Mouse (Mus musculus) neural tube, embryonic 10.5 days (tissue): Measurements from ENCODE around the gene Zcwpw1.

Experiments used
- DNase-seq: peaks from one replicate; pipeline ENCODE4 v3.0.0-alpha.2; 2017; ENCODE audit warnings: low spot score; ENCODE audit errors: extremely low spot score

The Zcwpw1 gene

DNA sequence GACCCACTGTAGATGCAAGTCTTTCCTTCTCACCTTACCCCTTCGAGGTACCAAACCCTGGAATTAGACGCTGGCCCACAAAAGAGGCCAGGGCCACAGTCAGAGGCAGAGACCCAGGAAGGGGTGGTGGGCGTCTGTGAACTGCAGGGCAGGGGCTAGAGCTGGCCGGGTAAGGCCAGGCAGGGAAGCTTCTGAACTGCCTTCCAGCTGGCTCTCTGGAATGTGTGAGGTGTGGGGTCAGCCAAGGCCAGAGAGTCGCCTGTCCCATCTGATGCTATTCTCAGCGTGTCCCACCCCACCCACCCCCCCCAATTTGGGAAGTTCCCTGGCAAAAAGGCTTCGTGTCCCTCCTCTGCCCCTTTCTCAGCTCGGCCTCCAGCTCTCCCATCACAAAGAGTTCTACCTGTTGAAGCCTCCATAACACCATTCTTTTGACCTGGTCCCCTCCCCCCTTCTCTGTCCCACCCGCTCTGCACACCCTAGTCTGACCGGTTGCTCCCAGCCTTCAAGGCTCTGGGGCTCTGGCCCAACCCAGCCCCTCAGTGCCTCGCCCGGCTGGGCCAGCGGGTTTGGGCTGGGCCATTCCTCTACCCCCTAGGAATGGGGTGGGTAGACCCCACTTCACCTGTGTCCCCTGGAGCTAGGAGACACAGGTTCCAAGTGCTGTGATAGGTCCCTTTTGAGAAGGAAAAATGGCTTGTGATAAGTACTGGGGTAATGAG lies 34.3 kb upstream of the Zcwpw1 start:
- DNase-seq: no peak

DNA sequence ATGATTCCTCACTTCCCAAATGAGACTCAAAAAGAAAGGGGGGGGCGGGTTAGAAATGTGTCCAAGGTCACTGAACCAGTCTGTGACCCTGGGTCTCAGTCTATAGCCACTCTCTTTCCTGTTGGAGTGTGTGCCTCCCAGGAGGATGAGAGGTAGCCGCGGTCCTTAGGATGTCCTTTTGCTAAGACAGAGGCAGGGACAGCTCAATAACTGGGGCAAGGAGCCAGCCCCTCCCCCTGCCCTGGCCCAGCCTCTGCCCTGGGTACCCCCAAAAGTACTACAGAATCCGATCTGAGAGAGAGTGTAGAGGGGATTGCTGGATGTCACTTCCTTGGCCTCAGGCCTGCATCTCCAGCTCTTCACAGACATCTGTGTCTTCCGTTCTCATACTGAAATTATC lies 32.2 kb upstream of the Zcwpw1 start:
- no peak for DNase-seq

DNA sequence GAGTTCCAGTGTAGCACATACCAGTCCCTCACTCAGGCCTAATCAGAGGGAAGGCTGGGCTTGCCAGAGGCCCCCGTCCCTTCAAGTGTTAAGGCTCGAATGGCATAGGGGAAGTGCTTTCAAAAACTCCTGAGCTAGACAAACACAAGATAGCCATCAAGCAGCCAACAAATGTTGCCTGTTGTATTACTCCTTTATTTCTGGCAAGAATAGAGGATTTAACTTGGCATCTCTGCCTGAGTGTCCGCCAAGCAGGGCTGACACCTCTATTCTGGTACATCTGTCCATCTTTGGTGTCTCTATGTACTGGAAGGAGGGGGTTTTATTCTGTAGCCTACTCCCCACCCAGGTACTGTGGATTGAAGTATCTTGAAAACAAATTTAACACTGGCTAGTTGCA lies 31.5 kb upstream of the Zcwpw1 start:
- no peak for DNase-seq

DNA sequence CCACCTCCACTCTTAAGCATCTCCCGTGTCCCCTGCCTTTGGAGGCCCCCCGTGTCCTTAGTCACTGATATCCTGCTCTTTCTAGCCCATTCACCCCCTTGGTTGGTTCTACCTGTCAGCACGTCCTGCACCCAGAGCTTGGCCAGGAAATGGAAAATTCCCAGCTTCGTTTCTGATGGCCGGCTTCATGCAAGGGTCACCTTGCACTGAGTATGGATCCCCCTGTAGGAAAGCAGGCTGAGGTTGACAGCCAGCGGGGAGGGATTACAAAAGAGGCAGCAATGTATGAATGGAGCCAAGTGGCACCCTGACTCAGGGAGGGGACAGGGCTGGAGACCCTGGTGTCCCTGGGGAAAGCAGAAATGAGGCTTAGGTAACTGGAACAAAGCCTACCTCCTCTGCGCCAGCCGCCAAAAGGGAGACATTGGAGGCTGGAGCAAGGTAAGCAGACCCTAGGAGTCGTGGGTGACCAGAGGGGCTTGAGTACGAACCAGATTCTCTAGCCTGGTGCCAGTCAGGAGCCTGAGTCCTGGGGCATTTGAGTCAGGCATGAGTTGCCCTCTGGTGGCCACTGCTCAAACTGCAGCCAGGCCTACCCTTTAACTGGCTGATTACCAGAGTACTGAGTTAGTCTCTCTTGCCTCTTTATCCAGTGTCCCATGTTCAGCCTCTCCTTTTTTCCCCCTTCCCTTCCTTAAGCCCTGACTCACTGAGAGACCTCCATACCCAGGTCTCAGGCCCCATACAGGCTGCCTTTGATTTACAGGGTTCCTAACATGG lies 30.5 kb upstream of the Zcwpw1 start:
- peak; percentile 90 for DNase-seq

DNA sequence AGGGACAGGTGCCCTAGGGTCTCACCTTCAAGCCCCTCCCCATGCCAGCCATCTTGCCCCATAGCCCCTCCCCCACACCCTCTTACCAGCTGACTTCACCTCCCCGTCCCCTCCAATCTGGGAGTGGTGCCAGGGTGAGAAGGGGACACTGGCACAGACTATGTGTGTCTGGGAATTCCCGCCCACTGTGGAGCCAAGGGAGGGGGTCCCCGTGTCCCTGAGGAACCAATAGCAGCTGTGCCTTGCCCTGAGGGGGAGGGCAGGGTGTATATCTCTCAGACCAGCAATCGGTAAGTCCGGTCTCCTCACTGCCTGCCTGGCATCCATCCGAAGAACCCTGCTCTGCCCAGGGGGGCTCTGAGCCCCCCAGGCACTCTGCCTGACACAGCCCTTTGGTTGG lies 29.7 kb upstream of the Zcwpw1 start:
- DNase-seq: no peak

DNA sequence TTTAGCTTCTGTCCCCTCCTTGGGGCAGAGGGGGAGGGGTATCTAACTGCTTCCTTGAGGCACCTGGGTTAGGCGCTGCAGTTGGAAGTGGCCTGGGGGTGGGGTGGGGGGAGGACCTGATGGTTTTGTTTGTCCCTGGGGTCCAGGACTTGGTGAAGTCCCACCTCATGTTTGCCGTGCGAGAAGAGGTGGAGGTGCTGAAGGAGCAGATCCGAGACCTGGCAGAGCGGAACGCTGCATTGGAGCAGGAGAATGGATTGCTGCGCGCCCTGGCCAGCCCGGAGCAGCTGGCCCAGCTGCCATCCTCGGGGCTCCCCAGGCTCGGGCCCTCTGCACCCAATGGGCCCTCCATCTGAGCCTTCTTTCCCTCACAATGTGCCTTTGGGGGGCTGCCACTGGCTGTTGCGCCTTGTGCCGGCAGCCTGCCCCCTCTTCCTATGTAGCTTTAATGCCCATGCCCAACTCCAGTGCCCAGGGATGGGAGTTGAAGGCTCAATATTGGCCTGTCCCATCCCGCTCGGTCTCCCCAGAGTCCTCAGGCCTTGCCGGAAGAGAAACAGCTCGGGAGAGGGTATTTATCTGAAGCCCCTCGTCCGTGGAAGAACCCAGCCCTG lies 28.6 kb upstream of the Zcwpw1 start:
- no peak for DNase-seq

DNA sequence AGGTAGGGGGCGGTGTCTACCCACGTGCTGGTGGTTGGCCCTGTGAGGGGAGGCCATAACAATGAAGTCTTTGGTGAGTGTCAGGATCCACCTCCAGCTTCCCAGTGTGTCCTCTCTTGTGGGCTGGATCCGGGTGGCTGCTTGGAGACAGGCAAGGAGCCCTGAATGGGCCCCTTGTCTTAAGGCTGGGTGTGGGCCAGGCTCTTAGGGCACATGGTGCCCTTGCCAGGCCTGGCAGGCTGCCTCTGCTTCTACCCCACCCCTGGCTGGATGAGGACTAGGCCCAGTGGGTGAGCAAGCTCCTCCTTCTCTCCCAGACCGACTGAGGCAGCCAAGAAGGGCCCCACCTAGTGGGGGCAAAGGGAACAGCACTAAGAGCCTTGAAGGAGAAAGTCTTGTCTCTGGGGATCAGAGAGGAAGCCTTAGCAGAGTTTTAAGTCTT lies 27.6 kb upstream of the Zcwpw1 start:
- DNase-seq: peak; percentile 68

DNA sequence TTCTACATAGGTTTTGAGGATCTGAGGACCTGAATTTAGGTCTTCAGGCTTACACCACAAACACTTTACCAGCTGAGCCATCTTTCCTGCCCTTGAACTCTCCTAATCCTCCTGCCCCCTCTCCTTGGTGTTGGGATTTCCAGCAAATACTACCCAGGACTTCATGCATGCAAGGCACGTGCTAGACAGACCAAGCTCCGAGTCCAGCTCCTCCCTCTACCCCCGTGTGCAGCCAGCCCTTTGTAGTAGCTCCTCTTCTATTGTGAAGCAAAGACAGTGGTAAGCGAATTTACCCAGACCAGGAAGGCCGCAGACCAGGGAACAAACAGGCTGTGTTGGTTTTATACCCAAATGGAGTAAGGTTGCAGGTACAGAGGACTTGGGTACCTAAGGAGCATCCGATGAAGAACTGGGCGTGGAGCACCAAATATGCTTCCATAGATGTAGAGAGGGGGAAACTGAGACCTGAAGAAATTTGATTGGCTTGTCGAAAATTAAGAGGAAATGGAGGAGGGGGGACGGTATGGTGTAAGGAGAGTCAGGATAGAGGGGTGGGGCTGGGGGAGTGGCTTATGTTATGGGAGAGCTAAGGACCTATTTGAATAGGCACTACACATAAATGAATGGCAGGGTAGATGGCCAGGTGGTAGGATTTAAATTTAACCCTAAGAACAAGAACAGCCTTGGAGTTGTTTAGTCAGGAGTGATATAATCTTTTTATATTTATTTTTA lies 22.8 kb upstream of the Zcwpw1 start:
- DNase-seq: no peak

DNA sequence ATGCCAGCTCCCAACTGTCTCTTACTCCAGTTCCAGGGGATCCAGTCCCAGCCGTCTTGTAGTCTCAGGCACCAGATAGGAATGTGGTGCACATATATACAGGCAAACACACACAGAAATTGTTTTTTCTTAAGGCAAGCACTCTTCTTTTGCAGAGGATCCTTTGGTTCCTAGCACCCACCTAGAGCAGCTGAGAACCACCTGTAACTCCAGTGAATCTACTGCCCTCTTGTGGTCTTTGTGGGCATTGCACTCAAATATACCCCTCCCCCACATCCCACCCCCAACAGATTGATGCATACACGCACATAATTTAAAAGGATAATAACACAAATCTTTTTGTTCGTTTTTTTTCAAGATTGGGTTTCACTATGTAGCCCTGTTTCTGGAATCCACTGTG lies 21.3 kb upstream of the Zcwpw1 start:
- peak; percentile 39 for DNase-seq

DNA sequence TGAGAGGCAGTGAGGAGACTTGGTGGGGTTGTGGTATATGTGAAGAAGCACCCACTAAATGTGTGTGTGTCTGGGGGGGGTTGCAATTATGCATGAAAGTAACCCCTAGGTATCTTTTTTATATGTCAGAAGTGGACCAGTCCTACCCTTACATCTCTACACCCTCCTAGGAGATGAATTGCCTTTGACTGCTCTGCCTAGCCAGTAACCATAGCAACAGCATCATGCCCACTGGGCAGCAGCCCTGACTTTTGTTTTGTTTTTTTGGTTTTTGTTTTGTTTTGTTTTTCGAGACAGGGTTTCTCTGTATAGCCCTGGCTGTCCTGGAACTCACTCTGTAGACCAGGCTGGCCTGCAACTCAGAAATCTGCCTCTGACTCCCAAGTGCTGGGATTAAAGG lies 19.1 kb upstream of the Zcwpw1 start:
- DNase-seq: no peak

DNA sequence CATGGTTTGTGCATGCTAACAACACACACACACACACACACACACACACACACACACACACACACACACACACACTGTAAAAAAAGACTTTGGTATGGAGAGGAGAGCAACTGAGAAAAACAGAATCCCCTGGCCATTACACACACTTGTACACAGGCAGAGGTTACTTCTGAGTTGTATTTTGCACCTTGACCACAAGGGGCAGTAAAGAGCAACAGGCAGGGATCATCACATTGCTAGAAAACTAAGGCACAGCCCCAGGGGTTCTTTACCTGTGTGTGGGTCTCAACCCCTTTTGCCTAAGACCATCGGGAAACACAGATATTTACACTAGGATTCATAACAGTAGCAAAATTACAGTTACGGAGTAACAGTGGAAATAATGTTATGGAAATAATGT lies 16.9 kb upstream of the Zcwpw1 start:
- peak; percentile 45 for DNase-seq

DNA sequence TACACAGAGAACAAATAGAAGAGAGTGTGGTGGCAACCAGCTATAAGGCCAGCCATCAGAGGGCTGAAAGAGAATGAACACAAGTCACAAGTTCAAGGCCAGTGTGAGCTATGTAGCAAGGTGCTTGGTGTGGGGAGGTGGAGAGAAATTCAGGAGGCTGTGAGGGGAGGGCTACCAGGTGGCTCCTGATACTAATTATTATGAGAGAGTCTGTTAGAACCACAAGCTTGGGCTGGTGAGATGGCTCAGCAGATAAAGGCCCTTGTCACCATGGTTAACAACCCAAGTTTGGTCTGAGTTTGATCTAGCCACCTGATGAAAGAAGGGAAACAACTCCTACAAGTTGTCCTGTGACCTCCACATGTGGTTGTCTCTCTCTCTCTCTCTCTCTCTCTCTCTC lies 14.8 kb upstream of the Zcwpw1 start:
- no peak for DNase-seq

DNA sequence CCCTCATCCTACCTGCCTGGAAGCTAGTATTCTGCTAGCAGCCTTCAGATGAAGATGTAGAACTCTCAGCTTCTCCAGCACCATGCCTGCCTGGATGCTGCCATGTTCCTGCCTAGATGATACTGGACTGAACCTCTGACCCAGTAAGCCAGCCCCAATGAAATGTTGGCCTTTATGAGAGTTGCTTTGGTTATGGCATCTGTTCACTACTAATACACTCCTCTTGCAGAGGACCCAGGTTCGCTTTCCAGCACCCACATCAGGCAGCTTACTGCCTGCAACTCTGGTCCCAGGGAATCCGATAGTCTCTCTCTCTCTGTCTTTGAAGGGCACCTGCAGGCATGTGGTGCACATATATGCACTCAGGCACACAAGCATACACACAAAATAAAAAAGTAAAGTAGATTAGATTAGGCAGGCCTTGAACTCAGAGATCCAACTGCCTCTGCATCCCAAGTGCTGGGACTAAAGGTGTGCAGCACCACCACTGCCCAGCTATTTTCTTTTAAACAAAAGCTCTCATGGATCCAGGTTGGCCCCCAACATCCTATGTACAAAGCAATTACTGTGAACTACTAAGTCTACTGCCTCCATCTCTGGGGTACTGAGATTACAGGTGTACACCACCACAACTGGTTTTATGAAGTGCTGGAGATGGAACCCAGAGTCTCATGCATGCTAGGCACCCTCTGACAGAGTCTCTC lies 11.9 kb upstream of the Zcwpw1 start:
- no peak for DNase-seq

DNA sequence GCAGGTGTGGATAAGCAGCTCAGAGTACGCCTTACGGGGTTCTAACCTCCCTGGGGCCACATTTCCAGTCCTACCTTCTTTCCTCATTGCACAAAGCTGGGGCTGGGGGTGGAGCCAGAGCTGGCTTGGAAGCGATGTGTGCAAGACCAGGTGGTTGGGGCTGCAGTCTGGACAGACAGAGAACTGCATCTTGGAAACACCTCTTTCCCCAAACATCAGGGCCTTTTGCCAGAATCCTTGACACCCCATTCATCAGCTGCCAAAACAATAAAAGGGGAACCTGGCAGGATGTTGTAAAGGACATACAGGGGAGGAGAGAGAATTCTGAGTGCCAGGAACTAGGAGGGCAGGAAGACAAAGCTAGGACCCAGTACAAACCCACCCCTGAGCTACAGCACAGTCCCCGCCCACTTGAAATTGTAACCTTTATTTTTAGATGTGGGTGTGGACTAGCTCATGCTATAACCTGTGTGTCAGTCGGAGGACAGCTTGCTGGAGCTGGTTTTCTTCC lies 11.1 kb upstream of the Zcwpw1 start:
- DNase-seq: no peak

DNA sequence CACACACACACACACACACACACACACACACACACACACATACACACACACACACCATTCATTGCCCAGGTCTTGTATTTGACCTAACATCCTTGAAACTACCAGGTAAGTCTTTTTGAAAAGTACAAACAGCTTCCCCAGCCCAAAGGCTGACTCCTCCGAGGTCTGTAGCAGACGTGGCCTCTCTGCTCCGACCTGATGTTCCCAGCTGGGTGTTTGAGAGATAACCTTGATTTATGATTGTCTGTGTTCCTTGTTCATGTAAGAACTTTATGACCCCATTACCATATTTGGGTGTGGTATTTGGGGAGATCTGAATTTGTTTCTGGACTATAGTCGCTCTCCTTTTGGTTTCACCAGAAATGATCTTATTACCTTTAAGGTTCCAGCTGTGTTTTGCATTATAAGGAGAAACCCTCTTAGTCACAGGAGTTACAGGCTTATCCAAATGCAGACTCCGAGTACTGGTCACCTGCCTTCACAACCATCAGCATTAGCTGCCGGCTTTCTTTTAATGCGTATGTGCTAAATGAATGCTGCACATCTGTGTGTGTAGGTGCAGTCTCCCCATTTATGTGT lies 10.2 kb upstream of the Zcwpw1 start:
- no peak for DNase-seq

DNA sequence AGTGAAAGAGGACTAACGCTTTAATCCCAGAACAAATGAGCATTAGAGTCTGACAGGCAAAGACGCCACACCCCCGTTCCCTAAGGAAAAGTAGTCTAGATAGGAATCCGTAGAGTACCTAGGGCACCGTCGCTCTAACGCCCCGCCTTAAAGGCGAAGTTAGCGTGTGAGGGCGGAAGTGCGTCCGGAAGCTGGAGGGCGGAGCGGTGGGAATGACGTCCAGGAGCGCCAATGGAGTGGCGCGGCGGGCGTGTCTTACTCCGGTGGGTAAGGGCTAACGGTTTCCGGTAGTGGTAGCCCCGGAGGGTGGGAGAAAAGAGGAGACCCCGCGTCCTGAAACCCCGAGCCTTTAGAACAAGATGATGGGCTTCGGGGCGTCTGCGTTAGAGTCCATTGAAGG lies 9.0 kb upstream of the Zcwpw1 start, which contains the start of gene Ppp1r35:
Gene Ppp1r35 (plus strand): TSS at position 215 of the 400 bp plus-strand sequence.
- DNase-seq: peak; percentile 96

DNA sequence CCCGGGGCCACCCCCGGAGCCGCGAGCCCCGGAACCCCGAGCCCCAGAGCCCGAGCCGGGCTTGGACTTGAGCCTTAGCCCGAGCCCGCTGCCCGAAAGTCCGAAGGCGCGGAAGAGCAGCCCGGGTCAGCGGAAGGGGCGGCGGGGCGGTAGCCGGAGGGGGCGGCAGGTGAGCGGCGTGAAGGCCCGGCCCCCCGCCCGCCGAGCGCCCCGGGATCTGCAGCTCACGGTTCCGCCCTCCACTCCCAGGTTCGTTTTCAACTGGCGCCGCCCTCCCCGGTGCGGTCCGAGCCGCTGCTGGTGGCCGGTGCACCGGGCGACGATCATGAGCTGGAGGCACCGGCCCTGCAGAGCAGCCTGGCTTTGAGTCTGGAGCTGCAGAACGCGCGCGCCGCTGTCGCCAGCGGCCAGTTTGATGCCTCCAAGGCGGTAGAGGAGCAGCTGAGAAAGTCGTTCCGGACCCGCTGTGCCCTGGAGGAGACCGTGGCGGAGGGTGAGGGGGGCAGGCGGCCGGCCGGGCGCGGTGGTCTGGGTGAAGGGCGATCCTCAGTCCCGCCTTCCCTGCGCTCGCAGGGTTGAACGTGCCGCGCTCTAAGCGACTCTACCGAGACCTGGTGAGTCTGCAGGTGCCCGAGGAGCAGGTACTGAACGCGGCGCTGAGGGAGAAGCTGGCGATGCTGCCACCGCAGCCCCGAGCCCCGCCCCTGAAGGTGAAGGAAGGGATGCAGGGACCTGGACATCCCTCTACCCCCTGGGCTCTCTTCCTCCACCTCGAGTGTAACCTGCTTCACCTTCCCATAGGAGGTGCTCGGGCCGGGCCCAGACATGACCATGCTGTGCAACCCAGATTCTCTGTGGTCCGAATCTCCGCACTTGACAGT lies 8.3 kb upstream of the Zcwpw1 start:
- DNase-seq: peak; percentile 59

DNA sequence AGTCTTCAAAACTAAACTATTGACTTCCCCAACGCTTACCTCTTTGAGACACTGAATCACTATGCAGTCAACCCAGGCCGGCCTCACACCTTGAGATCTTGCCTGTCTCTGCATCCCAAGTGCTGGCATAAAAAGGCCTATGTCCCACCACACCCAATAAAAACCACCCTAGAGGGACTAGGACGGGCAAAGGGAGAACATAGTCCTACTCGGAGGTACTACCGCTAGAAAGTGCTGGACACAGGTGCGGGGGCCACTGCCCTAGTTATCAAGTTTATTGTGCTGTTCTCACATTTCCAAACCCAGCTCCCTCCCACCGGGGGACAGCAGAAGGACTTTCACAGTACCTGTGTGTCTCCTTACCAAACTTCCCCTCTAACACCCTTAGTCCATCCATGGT lies 5.9 kb upstream of the Zcwpw1 start:
- DNase-seq: no peak

DNA sequence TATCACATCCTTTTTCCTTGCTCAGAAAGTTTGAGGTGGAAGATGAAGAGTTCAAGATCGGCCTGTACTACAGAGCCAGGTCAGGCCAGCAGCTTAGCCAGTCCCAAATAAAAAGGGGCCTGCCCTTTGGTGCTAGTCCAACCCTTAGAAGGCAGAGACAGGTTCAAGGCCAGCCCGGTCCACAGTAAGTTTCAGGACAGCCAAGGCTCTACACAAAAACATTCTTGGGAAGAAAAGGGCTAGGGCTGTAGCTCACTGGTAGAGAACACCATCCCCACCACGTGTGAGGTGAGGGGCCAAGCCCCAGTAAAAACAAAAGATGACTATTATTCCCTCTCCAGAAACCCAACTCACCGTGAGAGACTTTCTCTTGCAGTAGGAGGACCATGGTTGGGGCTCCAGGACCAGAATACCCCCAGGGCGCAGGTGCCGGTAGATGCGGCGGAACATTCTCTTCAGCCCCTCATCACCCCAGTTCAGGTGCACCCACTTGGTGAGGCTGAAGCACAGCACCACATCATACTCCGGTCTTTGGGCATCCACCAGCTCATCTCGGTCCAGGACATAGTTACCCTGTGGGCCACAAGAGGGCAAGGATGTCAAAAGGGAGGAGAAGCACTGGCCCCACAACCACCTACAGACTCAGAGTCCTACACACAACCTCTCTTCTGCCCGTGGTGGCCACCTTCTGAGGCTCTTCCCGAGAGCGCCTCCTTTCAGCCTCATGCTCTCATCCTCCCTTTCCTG lies 4.6 kb upstream of the Zcwpw1 start:
- DNase-seq: no peak
